9 mouse cellular contexts compared by ENCODE assay signal in the genomic region with DNA sequence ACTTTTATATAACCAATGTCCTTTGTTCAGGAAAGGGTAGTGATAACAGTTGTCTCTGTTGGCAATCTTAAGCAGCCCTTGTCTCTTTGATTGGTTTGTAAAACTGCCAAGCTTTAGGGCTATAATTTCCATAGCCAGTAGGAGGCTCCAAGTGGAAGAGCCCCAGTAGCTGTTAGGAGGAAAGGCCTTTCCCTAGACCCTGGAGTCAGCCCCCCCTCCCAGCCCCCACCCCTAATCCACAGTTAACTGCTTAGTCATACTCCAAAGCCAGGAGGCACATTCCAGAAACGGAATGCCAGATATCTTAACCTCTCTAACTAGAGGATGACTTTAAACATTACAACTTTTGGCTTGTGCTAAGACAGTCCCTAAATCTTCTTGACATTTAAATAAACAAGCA. TPM values are rescaled to one million over a fixed set of nuclear protein-coding genes. Genes with fewer than 3 reads are reported as not detected.
DNase-seq lines count a peak whose midpoint lies in the region; ATAC-seq and TF ChIP-seq lines count a peak whose summit lies in the region.
"Had no signal": no experiment of that assay in that cellular context is flagged by ENCODE, and none has a peak within 500 bp of the region (broad histone marks: within the 10 kb centered on the region; RNA-seq: fewer than 3 reads in every experiment).

No protein-coding gene starts in this region.

- H3K4me3 ChIP-seq in heart, embryonic 11.5 days (ENCODE audit: low read depth, low read length): no peak overlapping the region
- no peak overlapping the region for H3K4me3 ChIP-seq in heart, embryonic 12.5 days
- H3K4me3 ChIP-seq in lung, embryonic 14.5 days (ENCODE audit: low read depth, low read length): no peak overlapping the region
- H3K4me3 ChIP-seq in lung, adult 2 months (replicated peaks; ENCODE audit: extremely low read depth, low read depth, low read length): no peak overlapping the region
- no peak overlapping the region for H3K4me3 ChIP-seq in stomach, embryonic 16.5 days (replicated peaks; ENCODE audit: low read length)

- H3K27me3 ChIP-seq in heart, embryonic 11.5 days (ENCODE audit: control insufficient read depth, insufficient read depth, low read length): no peaks in the 10 kb centered on the region
- no peaks in the 10 kb centered on the region for H3K27me3 ChIP-seq in heart, embryonic 12.5 days (replicated peaks)
- no peaks in the 10 kb centered on the region for H3K27me3 ChIP-seq in lung, embryonic 14.5 days (ENCODE audit: insufficient read depth, low read length)
- H3K27me3 ChIP-seq in stomach, embryonic 16.5 days (ENCODE audit: control insufficient read depth, insufficient read depth, low read length): no peaks in the 10 kb centered on the region

- H3K4me2 ChIP-seq in heart, embryonic 11.5 days: no peak overlapping the region
- H3K4me2 ChIP-seq in heart, embryonic 12.5 days: no peak overlapping the region
- H3K4me2 ChIP-seq in lung, embryonic 14.5 days: no peak overlapping the region
- H3K4me2 ChIP-seq in stomach, embryonic 16.5 days (ENCODE audit: low read depth, low read length): no peak overlapping the region

- H3K36me3 ChIP-seq in heart, embryonic 11.5 days (ENCODE audit: control insufficient read depth, insufficient read depth, low read length): no peaks in the 10 kb centered on the region
- no peaks in the 10 kb centered on the region for H3K36me3 ChIP-seq in heart, embryonic 12.5 days
- no peaks in the 10 kb centered on the region for H3K36me3 ChIP-seq in lung, embryonic 14.5 days (ENCODE audit: insufficient read depth)
- no peaks in the 10 kb centered on the region for H3K36me3 ChIP-seq in stomach, embryonic 16.5 days (ENCODE audit: control insufficient read depth, insufficient read depth, low read length)

- no peak for TF ChIP-seq CTCF in lung, embryonic 14.5 days (IDR thresholded peaks at IDR 0.05; ENCODE audit: low read depth)
- no peak for TF ChIP-seq CTCF in lung, adult 2 months (IDR thresholded peaks at IDR 0.05; ENCODE audit: insufficient read depth, low read length)

- WGBS in heart, embryonic 11.5 days (ENCODE audit: insufficient replicate concordance): 0% methylated on average over 1 of the region's 1 CpGs
- WGBS in heart, embryonic 12.5 days: 5% methylated on average over 1 of the region's 1 CpGs
- 3% methylated on average over 1 of the region's 1 CpGs for WGBS in lung, embryonic 14.5 days
- 3% methylated on average over 1 of the region's 1 CpGs for WGBS in lung, adult 2 months
- WGBS in stomach, embryonic 16.5 days: 0% methylated on average over 1 of the region's 1 CpGs

- DNase-seq in lung, embryonic 14.5 days: peak; percentile 64
- no peak for DNase-seq in lung, adult 2 months
- peak; percentile 29 for DNase-seq in embryo, embryonic 11 days
- no peak for DNase-seq in layer of hippocampus, postnatal 14 days (ENCODE audit: low spot score in 2 of 2)
- DNase-seq in frontal cortex, postnatal 14 days (ENCODE audit: low spot score in 2 of 2): no peak

- no peak overlapping the region for H3K27ac ChIP-seq in heart, embryonic 11.5 days (ENCODE audit: low read depth, low read length)
- no peak overlapping the region for H3K27ac ChIP-seq in heart, embryonic 12.5 days (ENCODE audit: poor library complexity, severe bottlenecking)
- H3K27ac ChIP-seq in lung, embryonic 14.5 days (ENCODE audit: low read depth): no peak overlapping the region
- H3K27ac ChIP-seq in stomach, embryonic 16.5 days (ENCODE audit: low read length): no peak overlapping the region

- no peak for TF ChIP-seq POLR2A in lung, adult 2 months (IDR thresholded peaks at IDR 0.05; ENCODE audit: borderline replicate concordance, extremely low read depth, low read depth, low read length)

- ATAC-seq in heart, embryonic 11.5 days (replicated peaks; ENCODE audit: insufficient number of reproducible peaks, low FRiP score, low TSS enrichment): 0 out of 2 replicates have a peak, but pooled peaks have one; percentile 49
- no peak; the same call in 1 of the 2 replicates for ATAC-seq in heart, embryonic 12.5 days (ENCODE audit: insufficient number of reproducible peaks, low FRiP score)
- peak; percentile 93 for ATAC-seq in lung, embryonic 14.5 days (ENCODE audit: insufficient read depth)
- ATAC-seq in stomach, embryonic 16.5 days (ENCODE audit: insufficient read depth, low FRiP score): peak; percentile 50; the same call in 1 of the 2 replicates
- ATAC-seq: activated CD4-positive, CD25-positive, alpha-beta regulatory T cell, adult 4 months had no signal

- no peak overlapping the region for H3K9ac ChIP-seq in heart, embryonic 11.5 days (ENCODE audit: low read depth, low read length)
- H3K9ac ChIP-seq in heart, embryonic 12.5 days: no peak overlapping the region
- no peak overlapping the region for H3K9ac ChIP-seq in lung, embryonic 14.5 days
- no peak overlapping the region for H3K9ac ChIP-seq in stomach, embryonic 16.5 days (ENCODE audit: low read length)

- H3K9me3 ChIP-seq in heart, embryonic 11.5 days (replicated peaks; ENCODE audit: control insufficient read depth, low read length): no peaks in the 10 kb centered on the region
- H3K9me3 ChIP-seq in heart, embryonic 12.5 days (replicated peaks): no peaks in the 10 kb centered on the region
- no peaks in the 10 kb centered on the region for H3K9me3 ChIP-seq in lung, embryonic 14.5 days (ENCODE audit: low read depth, low read length)
- H3K9me3 ChIP-seq in stomach, embryonic 16.5 days (replicated peaks; ENCODE audit: control insufficient read depth, low read length): no peaks in the 10 kb centered on the region

- H3K4me1 ChIP-seq in heart, embryonic 11.5 days (ENCODE audit: control insufficient read depth, insufficient read depth, low read length): peaks cover 3% of the 10 kb centered on the region; the same call in 1 of the 2 replicates
- peaks cover 9% of the 10 kb centered on the region for H3K4me1 ChIP-seq in heart, embryonic 12.5 days (replicated peaks)
- H3K4me1 ChIP-seq in lung, embryonic 14.5 days (ENCODE audit: insufficient read depth): no peaks in the 10 kb centered on the region
- no peaks in the 10 kb centered on the region for H3K4me1 ChIP-seq in lung, adult 2 months (ENCODE audit: control insufficient read depth, insufficient read depth, low read length)
- H3K4me1 ChIP-seq in stomach, embryonic 16.5 days (ENCODE audit: control insufficient read depth, insufficient read depth, low read length): peaks cover 9% of the 10 kb centered on the region; the same call in 1 of the 2 replicates

RNA-seq across cellular contexts. Expression of a gene that starts 7.4 kb away (rescaled TPM):
- polyA plus RNA-seq in heart, embryonic 11.5 days (2014; fragmentation: Nextera tagmentation; extraction: Ambion mirVana): 4.8 and 5.3 TPM in 2 replicates
- polyA plus RNA-seq in heart, embryonic 12.5 days (2016; fragmentation: Nextera tagmentation; extraction: Ambion mirVana): 3.6 and 4.1 TPM in 2 replicates
- polyA plus RNA-seq in lung, embryonic 14.5 days (2014; fragmentation: Nextera tagmentation; extraction: Ambion mirVana): 5.4 TPM in 2 replicates
- polyA plus RNA-seq in lung, adult 2 months (2012; rRNA removed): 5.1 and 5.7 TPM in 2 replicates
- polyA plus RNA-seq in stomach, embryonic 16.5 days (2015; fragmentation: Nextera tagmentation; extraction: Ambion mirVana): 7.2 and 7.3 TPM in 2 replicates
- total RNA-seq in layer of hippocampus, postnatal 14 days (2021): 10 to 100 TPM in 1 of 2 experiments, 1 to 10 TPM in 1; 8.2 to 12.2 TPM

RNA-seq across cellular contexts. Expression of a gene that starts 22.9 kb away (rescaled TPM):
- polyA plus RNA-seq in heart, embryonic 11.5 days (2014; fragmentation: Nextera tagmentation; extraction: Ambion mirVana): 0.61 and 1.3 TPM in 2 replicates
- 1.7 and 1.8 TPM in 2 replicates for polyA plus RNA-seq in heart, embryonic 12.5 days (2016; fragmentation: Nextera tagmentation; extraction: Ambion mirVana)
- 3.1 and 4.3 TPM in 2 replicates for polyA plus RNA-seq in lung, embryonic 14.5 days (2014; fragmentation: Nextera tagmentation; extraction: Ambion mirVana)
- polyA plus RNA-seq in lung, adult 2 months (2012; rRNA removed): 10.3 and 11.7 TPM in 2 replicates
- polyA plus RNA-seq in stomach, embryonic 16.5 days (2015; fragmentation: Nextera tagmentation; extraction: Ambion mirVana): 3.8 and 4.4 TPM in 2 replicates
- 10 to 100 TPM; 13.3 to 15.0 TPM for total RNA-seq in layer of hippocampus, postnatal 14 days (2021)
- polyA plus RNA-seq: activated CD4-positive, CD25-positive, alpha-beta regulatory T cell, adult 4 months had no signal

Comparison
In these comparisons a context has a peak if more than half of its experiments do, and no peak if none do; other contexts are left out.
1. DNase-seq: peak in lung, embryonic 14.5 days (single experiment) and embryo, embryonic 11 days (single experiment); none in lung, adult 2 months (single experiment), layer of hippocampus, postnatal 14 days (0 of 2) and frontal cortex, postnatal 14 days (0 of 2).